Mouse (Mus musculus) layer of hippocampus, adult 18-20 months (tissue): ENCODE measurements around the gene Skint9. TPM values are rescaled to one million over a fixed set of nuclear protein-coding genes. Genes with fewer than 3 reads are reported as not detected.
"Not testable (repeated sequence)": the region's sequence is repeated elsewhere in the genome, so short reads cannot be mapped to it uniquely, and the experiment has no call there.

Experiments used
- DNase-seq, 2 experiments: peaks; one replicate each; pipeline ENCODE4 v3.0.0; 2022; ENCODE audit warnings: low spot score in 2 of 2
- long read RNA-seq: library from polyadenylated mRNA; stranded (forward); transcript quantifications from one replicate; pipeline ENCODE4 v2.0.0, GENCODE M21; 2021
- total RNA-seq, 2 experiments: library from RNA; stranded (reverse); gene quantifications; 2 replicates each; pipeline ENCODE4 v1.2.3; 2021

The Skint9 gene
- total RNA-seq: not detected
- long read RNA-seq: 0 reads

- no peak for DNase-seq
Measured at GRCm38 (mm10) chr4:112433885-112434284, at the start of gene Skint9. Skint9 (minus strand) TSS chr4:112433985.

- no peak for DNase-seq
Measured at GRCm38 (mm10) chr4:112432685-112433084, 1.1 kb downstream of the Skint9 start.

- no peak for DNase-seq
Measured at GRCm38 (mm10) chr4:112432223-112432622, 1.6 kb downstream of the Skint9 start.

- not testable (repeated sequence) for DNase-seq
Measured at GRCm38 (mm10) chr4:112349111-112349510, 84.7 kb downstream of the Skint9 start.

Other genes with a start within 250 kb of the Skint9 start
- gene Skint3, start 201.7 kb downstream of the Skint9 start, total RNA-seq: not detected
- gene Skint2, start 123.2 kb upstream of the Skint9 start, total RNA-seq: not detected